Mouse (Mus musculus): ENCODE measurements around the gene Bloc1s3.

DNA sequence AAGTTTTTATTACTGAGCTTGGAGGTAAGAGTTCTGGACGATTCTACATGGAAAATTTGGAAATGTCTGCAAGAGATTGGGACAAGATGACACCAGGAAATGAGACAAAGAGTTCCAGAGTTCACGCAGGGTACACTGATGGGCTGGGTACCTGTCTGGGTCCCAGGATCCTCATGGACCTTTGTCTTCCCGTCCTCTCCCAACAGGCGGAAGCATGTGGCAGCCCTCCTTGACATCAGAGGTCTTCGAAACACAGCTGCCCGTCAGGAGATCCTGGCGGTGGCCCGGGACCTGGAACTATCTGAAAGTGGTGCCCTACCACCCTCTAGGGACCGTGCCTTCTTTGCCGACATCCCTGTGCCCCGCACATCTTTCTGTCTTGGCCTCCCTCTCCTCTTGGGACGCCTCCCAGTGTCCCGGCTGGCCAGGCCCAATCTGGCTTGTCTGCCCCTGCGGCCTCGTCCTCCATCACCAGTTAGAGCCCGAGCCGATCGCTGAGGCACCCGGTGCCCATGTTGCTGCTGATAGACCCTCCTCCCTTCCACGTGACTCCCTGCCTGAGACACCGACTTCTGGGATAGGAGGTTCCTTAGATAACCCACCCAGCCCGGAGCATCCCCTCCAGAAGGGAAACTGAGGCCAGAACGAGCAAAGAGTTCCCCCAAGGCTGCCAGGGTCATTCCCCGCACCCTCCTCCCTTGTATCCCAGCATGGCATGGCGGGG lies 13.3 kb downstream of the Bloc1s3 start:
- no peak for TF ChIP-seq CTCF (IDR thresholded peaks at IDR 0.05; ENCODE audit: insufficient read depth, low read length)
- no peak for TF ChIP-seq POLR2A (IDR thresholded peaks at IDR 0.05; ENCODE audit: borderline replicate concordance, extremely low read depth, low read depth, low read length)
